Mouse (Mus musculus) erythroblast, adult 5-6 weeks (primary cell): ENCODE data around the gene Osbpl6. TPM values are rescaled to one million over a fixed set of nuclear protein-coding genes. Genes with fewer than 3 reads are reported as not detected.
"Not testable (repeated sequence)": the region's sequence is repeated elsewhere in the genome, so short reads cannot be mapped to it uniquely, and the experiment has no call there.

Source experiments
- ATAC-seq: replicated peaks from 2 replicates; pipeline ENCODE4 v1.8.0; 2016; ENCODE audit warnings: moderate number of reproducible peaks, mild to moderate bottlenecking, moderate TSS enrichment, inconsistent platforms; ENCODE audit not compliant: poor library complexity, low FRiP score, severe bottlenecking
- total RNA-seq, 2 experiments: library from RNA; stranded (forward) in 1 of 2; stranded (reverse) in 1 of 2; fragments of 150-400 nt in 1 of 2; fragments of 200-764, 138-1000 nt in 1 of 2; gene quantifications; 2 replicates each; pipeline versions ENCODE4 v1.2.3 to v1.2.4; 2015 to 2017; ENCODE audit warnings: low replicate concordance in 2 of 2

Gene Osbpl6
- total RNA-seq, 2 experiments from 2014 or later: not detected

DNA sequence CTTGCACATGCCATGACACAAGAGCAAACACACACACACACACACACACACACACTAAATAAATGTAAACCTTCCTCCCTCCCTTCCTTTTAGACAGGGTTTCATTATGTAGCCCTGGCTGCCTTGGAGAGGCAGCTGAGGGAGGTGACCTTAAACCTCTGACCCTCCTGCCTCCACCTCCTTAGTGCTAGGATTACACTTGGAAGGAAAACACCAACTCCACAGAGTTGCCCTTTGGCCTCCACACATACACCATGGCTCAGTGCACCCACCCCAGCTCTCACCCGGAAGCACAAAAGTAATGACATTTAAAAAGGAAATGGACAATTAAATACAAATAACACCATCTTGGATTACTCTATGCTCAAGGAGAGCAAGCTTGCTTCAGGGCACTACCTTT is 215.4 kb downstream of the Osbpl6 start:
- ATAC-seq: no peak

DNA sequence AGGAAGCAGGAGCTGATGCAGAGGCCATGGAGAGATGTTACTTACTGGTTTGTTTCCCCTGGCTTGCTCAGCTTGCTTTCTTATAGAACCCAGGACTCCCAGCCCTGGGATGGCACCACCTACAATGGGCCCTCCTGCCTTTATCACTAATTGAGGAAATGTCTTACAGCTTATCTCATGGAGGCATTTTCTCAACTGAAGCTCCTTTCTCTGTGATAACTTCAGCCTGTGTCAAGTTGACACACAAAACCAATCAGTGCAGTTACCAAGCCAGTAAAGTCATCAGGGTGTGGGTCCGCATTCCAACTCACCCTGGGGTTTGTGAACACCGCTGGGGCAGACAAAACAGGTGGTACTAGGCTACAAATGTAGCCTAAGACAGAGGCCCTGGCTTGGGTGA is 216.0 kb downstream of the Osbpl6 start:
- ATAC-seq: not testable (repeated sequence)

DNA sequence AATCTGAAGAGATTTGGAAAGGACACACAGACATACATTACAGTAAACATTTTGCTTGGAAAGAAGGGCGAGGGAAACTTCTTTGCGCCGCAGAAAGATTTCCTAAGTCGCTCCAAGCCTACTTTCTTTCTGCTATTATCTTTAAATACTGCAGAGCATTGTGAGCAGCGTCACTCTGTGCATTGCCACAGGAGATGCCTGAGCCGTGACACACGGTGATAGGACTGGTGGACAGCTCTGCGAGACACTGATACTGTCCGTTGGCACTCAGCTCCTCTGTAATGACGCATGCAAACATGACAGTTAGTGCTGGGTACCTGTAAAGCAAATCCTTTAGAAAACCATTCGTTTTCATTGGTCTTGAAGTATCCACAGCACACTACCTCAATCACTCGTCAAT is 224.0 kb downstream of the Osbpl6 start:
- no peak for ATAC-seq

DNA sequence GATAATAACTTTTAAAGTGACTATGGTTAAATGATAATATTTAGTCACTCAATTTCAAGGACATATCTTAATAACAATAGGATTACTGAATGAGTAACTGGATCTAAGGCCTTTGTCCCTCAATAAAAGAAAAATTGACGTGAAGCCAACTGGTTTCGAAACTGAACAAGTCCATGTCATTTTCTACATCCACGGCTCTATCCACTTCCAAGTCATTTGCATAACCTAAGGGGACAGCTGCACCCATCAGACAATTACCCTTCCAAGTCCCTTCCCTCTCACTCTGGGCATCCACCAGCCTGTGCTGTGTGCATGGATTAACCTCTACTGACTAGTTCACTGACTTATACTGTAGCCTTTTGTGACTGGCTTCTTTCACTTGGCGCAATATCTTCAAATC is 225.3 kb downstream of the Osbpl6 start:
- no peak for ATAC-seq

DNA sequence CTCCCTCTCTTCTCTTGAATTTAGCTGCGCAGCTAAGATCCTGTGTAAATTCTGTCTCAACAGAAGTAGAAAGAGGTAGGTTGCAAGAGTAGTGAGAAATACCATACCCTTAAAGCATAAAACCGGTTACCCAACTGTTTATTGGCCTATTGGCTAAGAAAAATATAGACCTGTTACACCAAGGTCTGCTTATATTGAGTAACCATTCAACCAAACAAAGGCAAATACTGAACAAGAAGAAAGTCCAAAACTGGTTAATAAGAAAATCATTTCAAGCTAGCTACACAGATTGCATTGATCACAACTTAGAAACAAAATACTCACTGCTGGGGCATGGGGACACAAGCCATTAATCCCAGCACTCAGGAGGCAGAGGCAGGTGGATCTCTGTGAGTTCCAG is 233.3 kb downstream of the Osbpl6 start:
- ATAC-seq: no peak

DNA sequence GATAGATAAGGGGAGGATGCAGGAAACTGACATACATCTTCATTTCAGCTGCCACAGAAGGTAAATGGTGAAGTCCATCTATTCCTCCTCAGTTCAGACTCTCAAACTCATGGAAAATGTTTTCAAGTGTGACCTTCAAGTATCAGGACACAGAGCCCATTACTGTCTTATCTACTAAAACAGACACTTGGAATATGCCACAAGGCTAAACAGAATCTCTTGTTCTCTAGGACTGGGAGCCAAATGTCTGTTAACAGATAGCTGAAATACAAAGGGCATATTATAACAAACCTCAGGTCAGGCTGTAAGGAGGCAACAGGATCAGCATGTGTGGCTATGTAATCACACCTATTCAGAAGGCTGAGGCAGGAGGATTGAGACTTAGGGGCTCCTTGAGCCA is 237.5 kb downstream of the Osbpl6 start:
- ATAC-seq: no peak

DNA sequence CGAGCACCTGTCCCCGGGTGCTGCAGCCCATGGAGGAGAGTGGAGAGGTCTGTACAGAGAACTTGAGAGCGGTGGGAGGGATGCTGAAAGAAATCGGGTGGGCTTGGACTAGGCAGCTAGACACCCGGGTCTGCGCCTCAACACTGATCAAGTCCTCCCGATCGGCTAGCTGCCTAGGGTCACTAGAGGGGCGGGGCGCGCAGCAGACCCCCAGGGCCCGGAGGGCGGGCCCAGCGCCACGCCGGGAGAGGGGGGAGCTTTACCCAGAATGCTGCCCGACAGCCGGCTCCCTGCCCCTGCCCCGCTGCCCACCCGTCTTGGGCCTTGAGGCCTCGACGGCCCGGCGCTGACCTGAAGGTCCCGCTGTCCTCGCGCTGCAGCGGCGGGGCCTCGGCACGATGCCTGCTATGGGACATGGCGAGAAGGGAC is 241.1 kb downstream of the Osbpl6 start:
- peak; percentile 41; the same call in 1 of the 2 replicates for ATAC-seq

DNA sequence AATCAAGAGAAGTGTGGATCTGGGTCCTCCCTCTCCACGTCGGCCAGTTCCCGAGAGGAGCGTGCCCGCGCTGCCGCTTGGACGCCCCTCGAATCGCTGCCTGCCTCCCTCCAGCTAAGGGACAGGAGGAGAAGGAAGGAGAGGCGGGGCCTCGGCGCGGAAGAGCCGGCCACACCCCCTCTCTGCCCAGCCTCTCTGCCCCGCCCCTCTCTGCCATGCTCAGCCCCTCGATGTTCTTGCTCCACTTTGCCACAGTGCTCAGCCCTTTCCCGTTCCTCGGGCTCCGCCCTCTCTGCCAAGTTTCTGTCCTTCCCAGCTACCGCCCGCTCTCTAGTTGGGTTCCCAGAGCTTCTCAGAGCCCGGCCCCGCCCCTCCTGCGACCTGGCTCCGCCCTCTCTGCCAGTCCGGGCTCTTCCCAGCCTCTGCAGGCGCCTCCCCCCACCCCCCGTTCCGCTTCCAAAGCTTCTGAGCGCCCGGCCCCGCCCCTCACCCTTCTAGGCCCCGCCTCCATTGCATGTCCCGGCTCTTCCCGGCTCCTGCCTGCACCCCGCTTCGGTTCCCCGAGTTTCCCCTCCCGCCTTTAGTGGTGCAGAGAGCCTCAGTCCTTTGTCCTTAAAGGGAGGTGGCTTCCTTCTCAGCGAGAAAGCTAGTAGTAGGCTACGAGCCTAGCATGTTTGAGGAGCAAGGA is 241.7 kb downstream of the Osbpl6 start, which contains the start of the genes Prkra and Pjvk:
Prkra (minus strand) TSS at position 133 of the 688 bp plus-strand sequence.
Pjvk (plus strand) TSS at position 594 of the 688 bp plus-strand sequence.
- peak; percentile 99 for ATAC-seq

DNA sequence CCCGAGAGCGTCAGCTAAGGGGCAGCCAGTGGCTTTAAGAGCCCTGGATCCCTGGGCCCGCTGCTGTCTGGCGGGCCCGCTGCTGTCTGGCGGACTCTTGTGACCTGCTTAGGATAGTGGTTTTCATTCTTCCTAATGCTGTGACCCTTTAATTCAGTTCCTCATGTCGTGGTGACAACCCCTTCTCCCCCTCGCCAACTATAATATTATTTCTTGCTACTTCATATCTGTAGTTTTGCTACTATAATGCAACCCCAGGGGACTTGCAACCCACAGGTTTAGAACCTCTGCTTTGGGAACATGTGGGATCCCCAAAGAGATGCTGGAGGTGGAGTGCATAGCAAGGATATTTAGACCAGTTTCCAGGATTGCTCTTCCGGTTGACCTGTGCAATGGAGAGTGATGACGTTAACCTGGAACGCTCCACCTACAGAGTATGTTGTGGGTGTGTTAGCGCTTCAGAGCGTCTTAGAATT is 242.4 kb downstream of the Osbpl6 start:
- no peak for ATAC-seq

Other genes with a start within 250 kb of the Osbpl6 start
- not detected in 2 replicates for gene Pde11a, start 67.7 kb upstream of the Osbpl6 start, total RNA-seq (2015; ENCODE audit: low replicate concordance)
- gene Pde11a, start 67.7 kb upstream of the Osbpl6 start, total RNA-seq (2017; ENCODE audit: low replicate concordance): not detected in 2 replicates
- not detected in 2 replicates for gene Cyct, start 46.1 kb upstream of the Osbpl6 start, total RNA-seq (2015; ENCODE audit: low replicate concordance)
- gene Cyct, start 46.1 kb upstream of the Osbpl6 start, total RNA-seq (2017; ENCODE audit: low replicate concordance): not detected in 2 replicates
- gene Rbm45, start 36.5 kb upstream of the Osbpl6 start, total RNA-seq (2015; ENCODE audit: low replicate concordance): 1.3 and 4.4 TPM in 2 replicates
- gene Rbm45, start 36.5 kb upstream of the Osbpl6 start, total RNA-seq (2017; ENCODE audit: low replicate concordance): 12.0 and 17.1 TPM in 2 replicates
- gene Prkra, start 241.5 kb downstream of the Osbpl6 start, total RNA-seq (2015; ENCODE audit: low replicate concordance): 6.9 and 7.5 TPM in 2 replicates
- 2.2 TPM in 1 of 2 replicates, not detected in the other for gene Prkra, start 241.5 kb downstream of the Osbpl6 start, total RNA-seq (2017; ENCODE audit: low replicate concordance)
- gene Pjvk, start 242.0 kb downstream of the Osbpl6 start, total RNA-seq (2015; ENCODE audit: low replicate concordance): not detected in 2 replicates
- gene Pjvk, start 242.0 kb downstream of the Osbpl6 start, total RNA-seq (2017; ENCODE audit: low replicate concordance): not detected in 2 replicates